Mouse (Mus musculus): ENCODE data around the gene 4930451I11Rik.

4930451I11Rik gene

DNA sequence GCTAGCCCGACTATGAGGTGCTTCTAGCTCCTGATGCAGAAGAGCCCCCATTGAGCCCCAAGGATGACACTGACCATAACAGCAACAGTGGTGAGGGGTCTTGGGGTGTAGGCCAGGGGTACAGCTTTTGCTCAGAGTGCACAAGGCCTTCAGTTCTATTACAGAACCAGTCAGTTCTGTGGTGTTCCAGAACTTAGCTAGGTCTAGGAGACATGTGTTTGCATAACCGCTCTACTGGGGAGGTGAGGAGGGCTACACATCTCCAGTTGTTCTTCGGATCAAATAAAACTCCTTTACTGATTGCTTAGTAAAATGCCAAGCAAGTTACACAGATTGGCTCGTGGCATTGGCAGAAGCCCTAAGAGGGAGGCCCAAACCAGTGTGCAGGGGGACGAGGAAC lies at the start of gene 4930451I11Rik:
4930451I11Rik (minus strand) TSS at position 101 of the 400 bp plus-strand sequence.
- DNase-seq = no peak

DNA sequence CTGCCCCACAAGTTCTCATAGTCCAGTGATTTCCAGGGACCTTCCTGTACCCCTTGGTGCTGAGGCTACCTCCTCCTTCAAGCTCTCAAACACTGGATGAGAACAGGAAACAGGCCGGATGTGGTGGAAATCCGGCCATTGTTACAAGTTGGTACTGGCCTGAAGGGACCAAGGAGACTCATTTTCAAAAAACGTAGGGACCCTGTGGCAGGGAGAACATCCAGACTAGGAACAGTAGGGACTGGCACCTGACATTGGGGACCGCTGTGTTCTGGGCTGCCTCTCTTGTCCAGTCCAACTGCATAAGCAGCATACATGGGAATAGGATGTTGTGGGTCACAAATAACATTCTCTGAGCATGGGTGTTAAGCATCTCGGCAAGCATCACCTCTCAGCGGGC lies 49.6 kb upstream of the 4930451I11Rik start:
- DNase-seq = peak; percentile 58 to 80

DNA sequence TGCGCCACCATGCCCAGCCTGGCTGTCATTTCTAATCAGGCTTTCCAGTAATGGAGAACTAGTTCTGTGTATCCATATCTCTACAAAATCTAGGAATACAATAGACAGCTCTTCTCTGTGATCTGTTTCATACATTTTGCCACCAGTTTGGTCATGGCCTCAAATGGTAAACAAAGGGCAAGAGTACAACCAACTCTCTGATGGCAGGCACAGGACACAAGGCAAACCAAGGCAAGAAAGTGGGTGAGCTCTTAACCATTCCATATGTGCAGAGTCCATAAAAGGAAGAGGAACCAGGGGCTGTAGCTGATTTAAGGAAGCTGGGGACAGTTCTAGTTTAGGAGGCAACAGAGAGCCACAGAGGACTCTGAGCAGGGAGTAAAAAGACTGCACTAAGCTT lies 45.8 kb upstream of the 4930451I11Rik start:
- no peak for DNase-seq

DNA sequence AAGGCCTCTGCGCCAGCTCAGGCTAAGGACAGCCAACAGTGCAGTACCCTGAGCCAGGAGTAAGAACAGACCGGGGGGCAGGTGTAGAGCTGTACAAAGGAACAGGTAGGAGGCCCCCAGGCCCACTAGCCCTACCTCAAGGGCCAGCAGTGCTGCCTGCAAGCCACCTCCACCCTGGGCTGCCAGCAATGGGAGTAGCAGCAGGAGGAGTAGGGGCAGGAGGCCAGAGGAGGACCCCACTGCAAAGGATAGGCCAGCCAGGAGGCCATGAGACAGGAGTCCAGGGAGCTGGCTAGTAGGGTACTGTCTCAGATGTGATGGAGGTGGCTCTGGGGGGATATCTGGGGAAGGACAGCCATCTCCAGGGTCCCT lies 39.1 kb upstream of the 4930451I11Rik start:
- no peak for DNase-seq

DNA sequence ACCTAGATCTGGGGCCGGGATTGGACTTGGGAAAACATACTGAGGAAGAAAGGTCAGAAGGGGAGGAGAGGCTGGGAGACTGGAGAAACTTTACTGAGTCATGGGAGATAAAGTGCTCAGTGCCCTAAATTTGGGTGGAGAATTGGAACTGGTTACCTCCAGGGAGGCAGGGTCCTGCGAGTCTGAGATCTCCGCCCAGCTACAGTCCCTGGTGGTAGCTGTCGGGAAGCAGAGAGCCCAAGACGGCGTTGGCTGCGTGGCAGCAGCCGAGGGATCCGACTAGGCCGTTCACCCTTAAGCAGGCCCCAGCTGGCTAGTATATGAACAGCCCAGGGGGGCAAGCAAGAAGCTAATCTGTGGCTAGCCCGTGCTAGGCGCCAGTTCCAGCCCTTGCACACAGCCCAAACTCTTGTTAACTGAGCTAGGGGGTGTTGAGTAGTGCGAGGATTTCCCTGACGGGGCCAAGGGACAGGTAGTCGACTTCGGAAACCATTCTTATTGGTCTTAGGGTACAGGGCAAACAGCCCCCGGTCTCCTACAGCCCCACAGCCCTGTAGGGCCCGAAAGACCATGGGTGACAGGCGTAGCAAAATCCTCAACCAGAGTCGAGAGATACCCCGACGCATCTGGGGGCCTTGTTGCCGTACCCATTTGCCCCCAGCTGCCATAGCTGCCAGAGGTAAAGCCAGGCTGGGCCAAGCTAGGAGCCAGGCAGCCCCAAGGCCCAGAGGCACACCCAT lies 38.5 kb upstream of the 4930451I11Rik start:
- no peak for DNase-seq

DNA sequence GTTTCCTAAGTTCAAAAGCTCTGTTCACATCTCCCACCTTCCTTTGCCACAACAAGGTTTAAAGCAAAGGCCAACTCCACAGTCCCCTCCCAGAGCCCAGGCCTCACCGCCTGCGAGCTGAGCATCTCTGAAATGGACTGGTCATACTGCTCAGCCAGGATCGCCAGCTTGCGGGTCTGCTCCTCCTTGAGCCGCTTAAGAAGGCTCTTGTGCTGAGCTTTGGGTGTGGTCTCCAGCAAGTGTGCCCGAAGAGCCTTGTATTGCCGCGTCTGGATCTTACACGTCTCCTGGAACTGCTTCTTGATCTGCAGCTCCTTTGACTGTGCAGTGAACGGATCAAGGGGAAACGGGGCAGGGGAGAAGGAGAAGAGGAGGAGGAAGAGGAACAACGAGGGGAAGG lies 36.6 kb upstream of the 4930451I11Rik start:
- DNase-seq = no peak

DNA sequence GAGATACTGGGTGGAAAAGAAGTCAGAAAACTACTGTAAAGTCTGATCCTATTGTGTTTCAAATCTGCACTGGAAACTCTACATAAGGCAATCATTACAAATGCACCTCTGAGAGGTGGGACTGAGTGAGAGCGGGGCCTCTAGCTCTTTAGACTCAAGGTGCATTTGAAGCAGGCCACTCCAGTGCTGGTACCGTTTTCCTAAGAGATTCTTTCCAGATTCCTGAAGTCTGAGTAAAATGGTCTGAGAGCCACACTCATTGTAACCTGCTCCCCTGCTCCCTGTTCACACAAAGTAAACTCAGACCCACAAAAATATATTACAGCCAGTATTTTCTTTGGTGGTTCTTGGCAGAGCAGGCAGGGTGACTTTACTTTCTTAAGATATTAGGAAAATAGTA lies 36.1 kb upstream of the 4930451I11Rik start:
- no peak for DNase-seq

DNA sequence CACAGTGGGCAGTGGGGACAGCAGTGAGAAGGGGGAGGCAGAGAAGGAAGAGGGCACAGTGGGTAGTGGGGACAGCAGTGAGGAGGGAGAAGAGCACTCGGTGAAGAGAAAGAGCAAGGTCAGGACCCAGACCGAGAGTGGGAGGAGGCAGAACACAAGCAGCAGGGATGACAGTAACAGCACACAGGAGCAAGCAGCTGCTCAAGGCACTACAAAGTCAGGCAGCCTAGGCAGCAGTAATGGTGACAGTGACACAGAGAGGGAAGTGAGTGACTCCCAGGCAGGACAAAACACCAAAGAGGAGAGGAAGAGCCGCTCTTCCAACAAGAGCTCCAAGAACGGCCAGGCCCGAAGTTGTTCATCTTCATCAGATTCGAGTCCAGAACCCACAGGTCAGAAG lies 32.4 kb upstream of the 4930451I11Rik start:
- no peak for DNase-seq

DNA sequence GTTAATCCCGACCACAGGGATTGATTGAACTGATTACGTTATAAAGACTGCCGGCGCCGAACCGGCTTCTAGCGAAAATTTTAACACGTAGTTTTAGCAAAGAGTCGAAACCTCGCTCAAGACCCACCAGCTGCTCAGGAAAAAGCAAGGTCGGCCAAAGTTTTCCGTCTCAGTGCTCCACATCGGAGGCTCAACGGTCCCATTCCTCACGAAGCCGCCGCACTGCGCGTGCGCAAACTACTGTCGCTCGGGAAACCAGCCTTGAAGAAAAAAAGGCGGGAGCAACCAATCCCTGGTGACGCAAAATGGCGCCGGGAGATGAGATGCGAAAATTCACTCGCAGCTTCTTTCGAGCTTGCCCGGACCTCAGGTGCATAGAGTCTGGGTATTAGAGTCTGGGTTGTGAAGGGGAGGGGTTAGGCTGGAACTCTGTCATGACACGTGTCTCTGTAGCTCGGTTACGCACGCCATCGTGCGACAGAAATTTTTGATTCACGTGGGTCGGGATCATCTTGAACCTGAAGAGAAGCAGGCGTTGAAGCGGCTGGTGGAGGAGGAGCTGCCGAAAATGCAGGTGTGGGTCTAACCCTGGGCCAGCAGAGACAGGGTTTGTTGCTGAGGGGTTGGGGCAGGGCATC lies 30.8 kb upstream of the 4930451I11Rik start, which contains the start of gene Ino80e:
Ino80e (minus strand) TSS at position 231 of the 638 bp plus-strand sequence.
- DNase-seq = peak; percentile 97

DNA sequence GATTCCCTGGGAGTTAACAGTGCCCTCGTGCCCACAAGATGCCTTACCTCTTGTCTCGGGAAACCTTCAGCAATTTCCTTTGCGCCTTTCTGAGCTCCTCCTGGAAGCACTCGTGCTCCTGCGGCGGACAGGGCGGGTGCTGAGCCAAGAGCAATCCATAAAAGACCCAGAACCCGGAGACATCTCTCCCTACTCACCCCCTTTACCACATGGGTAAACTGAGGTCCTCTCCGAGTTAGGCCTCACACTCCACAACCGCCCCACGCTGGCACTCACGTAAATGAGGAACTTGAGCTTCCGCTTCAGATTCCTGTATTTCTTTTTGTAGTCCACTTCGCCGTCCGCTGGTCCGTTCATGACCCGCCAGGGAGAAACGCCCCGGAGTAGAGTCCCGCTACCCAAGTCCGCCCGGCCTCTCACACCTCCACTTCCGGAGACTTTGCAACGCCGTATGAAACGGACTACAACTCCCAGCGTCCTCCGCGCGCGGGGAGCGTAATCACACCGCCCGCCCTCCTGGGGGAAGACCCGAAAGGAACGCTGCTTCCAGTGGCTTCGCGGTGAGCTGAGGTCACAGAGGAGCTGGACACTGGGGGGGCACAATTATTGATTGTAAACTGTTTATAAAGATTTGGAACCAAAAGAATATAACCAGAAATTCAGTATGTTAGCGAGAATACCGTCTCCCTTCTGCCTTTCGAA lies 30.1 kb upstream of the 4930451I11Rik start, which contains the start of gene Hirip3:
Hirip3 (plus strand) TSS at position 544 of the 702 bp plus-strand sequence.
- peak; percentile 97 to 98 for DNase-seq

DNA sequence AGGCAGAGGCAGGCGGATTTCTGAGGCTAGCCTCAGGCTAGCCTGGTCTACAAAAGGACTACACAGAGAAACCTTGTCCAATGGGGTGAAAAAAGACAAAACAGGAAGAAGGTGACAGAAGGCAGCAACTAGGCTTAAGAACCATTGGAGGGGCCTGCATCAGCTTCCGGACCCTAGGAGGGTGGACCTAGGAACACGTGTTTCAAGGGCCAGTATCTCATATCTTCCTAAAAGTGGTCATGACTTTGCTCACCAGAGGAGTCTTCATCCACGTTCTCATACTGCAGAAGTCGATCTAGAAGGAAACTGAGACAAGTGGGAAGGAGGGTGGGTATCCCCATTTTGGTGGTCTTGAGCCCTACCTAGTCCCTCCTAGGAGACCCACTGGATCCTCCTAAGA lies 29.5 kb upstream of the 4930451I11Rik start:
- DNase-seq = no peak

DNA sequence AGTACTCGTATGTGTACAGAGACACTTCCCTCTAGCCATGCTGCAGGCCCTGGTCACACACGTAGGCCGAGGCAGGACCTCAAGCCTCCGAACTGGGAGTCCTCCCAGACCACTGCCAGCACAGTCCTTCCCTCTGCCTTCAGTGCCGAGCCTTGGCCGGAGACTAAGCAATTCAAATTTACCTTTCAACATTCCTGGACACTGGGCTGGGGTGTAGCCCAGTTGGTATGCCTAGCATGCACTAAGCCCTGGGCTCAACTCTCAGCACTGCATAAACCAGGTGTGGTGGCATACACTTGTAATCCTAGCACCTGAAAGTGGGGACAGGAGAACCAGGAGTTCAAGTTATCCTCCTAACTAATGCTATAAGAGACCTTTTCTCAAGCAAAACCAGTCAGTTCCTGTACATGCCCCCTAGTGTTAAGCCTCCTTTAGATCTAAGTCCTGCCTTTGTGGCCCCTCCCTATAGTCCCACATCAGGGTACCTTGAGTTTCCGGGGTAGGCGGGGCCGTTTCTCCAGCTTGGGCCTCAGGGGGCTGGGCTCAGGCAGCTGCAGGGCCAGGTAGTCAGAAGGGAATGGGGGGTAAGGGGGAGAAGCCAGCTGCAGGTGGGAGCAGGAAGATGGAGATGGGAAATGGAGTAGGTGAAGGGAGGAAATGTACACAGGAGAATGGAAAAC lies 25.4 kb upstream of the 4930451I11Rik start:
- DNase-seq = peak in 1 of 2 experiments; percentile 29

DNA sequence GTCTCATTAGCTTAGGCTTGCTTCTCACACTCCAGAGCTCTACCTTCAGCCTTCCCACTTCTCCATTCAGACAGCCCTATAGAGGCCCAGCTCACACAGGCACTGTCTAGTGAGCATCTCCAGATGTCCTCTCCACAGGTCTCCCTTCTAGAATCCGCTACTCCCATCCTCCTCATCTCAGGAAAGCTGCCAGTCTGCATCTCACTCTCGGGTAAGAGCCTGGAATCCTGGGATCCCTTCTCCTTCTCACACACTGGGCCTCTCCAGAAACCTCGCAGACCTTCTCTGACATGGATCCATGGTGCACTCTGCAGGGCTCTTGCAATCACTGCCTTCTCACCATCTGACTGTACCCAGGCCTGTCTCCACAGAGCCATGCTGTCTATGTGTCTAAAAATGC lies 24.2 kb upstream of the 4930451I11Rik start:
- no peak for DNase-seq

DNA sequence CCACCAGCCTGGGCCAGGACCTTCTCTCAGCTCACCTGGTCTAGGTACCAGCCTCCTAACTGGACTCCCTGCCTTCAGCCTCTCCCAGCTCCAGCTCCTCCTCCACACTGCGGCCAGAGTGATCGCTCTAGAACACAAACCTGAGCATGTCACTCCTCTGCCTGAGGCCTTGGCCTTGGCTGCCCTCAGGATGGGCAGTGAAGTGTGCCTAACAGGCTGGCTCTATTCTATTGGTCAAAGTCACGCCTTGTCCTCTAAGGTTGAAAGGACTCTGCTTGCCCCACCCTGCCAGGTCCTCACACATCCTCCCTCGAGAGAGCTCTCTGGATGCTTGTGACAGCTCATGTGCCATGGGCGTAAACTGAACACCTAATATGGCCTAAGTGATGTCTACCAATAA lies 22.0 kb upstream of the 4930451I11Rik start:
- DNase-seq = peak; percentile 72 to 91

DNA sequence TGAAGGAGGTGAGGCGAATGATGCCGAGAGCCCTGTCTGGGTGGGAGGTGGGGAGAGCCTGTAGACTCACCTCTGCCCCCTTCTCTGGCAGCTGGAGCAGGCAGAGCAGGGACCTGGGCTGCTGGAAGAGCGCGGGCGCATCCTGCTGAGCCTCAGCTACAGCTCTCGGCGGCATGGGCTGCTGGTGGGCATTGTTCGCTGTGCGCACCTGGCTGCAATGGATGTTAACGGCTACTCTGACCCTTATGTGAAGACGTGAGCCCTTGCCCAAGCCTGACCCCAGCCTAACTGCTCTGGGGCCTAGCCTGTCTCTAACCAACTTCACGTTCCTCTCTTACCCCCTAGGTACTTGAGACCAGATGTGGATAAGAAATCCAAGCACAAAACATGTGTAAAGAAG lies 19.8 kb upstream of the 4930451I11Rik start:
- peak in 1 of 2 experiments; percentile 36 for DNase-seq

DNA sequence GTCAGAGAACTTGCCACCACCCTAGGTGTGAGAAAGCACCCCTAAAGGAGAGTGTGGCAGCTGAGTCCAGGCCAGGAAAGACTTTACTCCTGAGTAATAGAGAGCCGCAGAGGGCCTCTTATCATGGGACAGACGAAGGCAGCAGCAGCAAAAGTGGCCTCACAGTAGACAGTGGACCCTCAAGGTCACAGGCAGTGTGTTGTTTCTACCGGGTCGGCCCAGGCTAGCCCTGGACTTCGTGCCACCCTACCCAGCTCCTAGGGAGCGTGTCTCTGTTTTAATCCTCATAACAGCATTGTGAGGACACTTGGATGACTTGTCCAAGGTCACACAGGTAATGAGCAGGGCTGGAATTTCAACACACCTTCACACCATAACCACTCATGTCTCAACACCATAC lies 18.7 kb upstream of the 4930451I11Rik start:
- peak in 1 of 2 experiments; percentile 33 for DNase-seq

DNA sequence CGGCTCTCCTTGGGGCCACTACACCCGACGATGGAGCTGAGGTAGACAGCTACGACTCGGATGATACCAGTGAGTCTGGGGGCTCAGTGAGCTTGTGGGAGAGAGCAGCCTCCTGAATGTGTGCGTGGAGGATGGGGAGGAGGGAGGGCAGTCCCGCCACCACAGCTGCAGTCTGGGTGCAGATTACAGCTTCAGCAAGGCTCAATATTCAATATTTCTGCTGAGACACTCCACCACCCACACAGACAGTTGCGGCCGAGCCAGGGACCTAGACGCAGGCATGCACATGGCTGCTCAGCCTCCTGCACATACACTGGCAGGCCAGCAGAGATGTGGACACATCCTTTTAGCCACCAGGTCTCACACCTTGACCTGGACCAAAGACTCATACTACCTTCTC lies 17.4 kb upstream of the 4930451I11Rik start:
- no peak for DNase-seq

DNA sequence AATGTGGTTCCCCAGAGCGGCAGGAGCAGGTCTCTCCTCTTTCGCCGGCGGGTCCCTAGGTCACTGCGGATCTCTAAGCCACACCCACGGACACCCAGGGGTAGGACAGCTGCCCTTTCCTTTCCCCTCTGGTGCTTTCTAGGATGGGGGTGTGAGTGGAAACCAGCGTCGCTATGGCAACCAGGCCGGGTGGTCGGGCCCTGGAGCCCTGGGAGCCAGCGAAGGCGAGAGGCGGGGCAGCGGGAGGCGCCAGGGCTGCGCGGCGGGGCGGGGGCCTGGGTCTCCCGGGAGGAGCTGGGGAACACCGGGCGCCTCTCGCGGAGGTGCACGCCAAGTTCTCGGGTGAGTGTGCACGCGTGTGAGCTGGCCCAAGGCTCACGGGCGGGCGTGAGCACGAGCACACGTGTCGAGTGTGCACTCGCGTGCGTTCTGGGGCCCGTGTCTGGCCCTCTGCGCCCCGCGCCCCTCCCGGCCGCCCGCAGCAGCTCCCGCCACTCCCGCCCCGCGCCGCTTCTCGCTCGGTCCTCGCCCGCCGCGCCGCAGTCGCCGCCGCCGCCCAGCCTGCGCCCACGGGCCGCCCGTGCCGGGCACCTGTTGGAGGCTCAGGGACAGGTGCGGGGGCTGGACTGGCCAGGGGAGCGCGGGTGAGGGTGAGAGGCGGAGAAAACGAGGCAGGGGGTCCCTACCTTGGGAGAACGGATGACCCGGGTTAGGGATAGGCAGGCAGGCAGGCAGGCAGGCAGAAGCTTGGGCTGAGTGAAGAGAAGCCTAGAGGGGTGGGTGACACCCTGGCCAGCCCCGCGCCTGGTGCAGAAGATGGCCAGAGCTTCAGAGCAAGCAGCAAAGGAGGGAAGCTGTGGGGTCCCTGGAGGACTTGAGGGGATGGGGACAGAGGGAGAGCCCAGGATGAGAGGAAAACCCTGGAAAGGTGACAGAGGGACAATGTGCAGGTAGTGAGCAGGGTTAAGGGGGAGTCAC lies 16.3 kb upstream of the 4930451I11Rik start:
- no peak for DNase-seq

DNA sequence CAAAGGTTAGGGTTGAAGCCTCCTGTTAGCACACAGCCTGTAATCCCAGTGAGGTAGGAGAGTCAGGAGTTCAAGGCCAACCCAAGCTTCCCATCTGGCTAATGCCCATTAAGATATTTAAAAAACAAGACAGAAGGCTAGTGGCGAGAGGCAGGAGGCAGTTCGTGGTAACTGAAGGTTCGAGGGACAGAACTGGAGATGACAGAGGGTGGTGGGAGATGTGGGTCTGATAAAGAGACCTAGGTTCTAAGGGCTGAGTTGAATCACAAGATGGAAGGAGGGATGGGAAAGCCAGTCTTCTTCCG lies 15.6 kb upstream of the 4930451I11Rik start, which contains the start of gene Doc2a:
Doc2a (plus strand) TSS at position 301 of the 305 bp plus-strand sequence.
- no peak for DNase-seq

DNA sequence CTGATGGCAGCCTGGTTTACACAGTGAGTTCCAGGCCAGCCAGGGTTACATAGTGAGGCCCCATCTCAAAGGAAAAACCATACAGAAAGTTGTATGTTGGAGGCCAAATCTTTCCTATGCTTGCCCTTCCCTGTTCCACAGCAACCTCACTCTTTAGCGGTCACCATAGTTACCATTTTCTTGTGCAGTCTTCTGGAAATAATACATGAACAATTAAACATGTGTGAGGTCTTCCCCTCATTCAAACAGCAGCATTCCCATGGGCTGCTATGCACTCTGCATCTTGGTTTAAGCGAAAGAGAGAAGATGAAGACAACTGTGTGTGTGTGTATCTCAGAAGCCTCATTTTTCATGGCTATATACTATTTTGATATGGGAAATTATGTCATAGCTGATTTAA lies 14.1 kb upstream of the 4930451I11Rik start:
- peak in 1 of 2 experiments; percentile 2 for DNase-seq

DNA sequence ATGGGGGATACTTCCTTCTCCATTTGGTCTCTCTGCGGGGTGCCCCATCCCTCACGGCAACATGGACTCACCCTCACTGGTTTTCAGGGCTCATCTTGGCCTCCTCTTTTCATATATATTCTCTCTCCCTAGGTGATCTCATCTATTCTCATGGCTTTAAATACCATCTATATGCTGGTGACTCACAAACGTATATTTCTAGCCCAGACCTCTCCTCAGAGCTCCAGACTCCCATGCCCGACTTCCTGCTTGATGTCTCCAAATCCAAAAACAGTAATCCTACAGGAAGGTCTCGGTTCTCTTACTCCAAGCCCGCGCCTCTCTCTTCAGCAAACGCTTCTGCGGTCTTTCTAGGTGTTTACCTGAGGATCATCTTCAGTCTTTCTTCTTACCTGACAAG lies 11.8 kb upstream of the 4930451I11Rik start:
- no peak for DNase-seq

DNA sequence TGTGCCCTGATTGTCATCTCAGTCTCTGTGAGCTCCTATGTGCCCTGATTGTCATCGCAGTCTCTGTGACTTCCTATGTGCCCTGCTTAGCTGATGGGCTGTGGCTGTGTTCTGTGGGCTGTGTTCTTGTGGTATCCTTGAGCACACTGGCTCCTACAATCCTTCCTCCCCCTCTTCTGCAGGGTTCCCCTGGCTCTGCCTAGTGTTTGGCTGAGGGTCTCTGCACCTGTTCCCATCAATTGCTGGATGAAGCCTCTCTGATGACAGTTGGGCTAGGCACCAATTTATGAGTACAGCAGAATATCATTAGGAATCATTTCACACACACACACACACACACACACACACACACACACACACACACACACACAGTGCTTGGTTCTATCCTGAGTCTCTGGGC lies 1.9 kb upstream of the 4930451I11Rik start:
- no peak for DNase-seq
